Mouse (Mus musculus): ENCODE data around the gene 1300017J02Rik.

DNA sequence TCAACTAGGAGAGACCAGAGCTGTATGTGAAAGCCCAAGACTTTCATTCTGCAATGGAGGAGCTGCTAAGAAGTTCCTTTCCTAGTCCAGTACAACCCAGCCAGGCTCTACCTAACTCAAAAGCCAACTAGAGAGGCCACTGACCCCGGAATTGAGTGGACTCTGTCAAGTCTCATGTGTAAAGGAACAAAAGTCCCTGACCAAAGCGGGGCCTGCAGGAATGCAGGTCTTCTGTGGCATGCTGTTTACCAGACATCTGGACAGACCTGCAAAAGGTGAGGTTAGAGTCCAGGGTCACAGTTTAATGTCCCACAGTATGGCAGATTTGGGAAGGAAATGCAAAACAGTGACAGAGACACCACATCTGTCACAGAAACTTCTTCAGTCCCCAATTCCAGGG is 63.7 kb downstream of the 1300017J02Rik start:
- TF ChIP-seq CTCF (IDR thresholded peaks at IDR 0.05; ENCODE audit: low read depth, low read length) (no peak), POLR2A (IDR thresholded peaks at IDR 0.05; ENCODE audit: borderline replicate concordance, low read depth, low read length) (no peak)
